Mouse (Mus musculus) bone marrow macrophage, adult 2 months (primary cell): ENCODE measurements around the gene Tmem254c.
"Not testable (repeated sequence)": the region's sequence is repeated elsewhere in the genome, so short reads cannot be mapped to it uniquely, and the experiment has no call there.

ENCODE experiments used
- CTCF ChIP-seq: IDR thresholded peaks from 2 replicates; pipeline ENCODE4 v1.5.1; 2012; ENCODE audit warnings: low read depth, mild to moderate bottlenecking, low read length, moderate library complexity
- POLR2A ChIP-seq: IDR thresholded peaks from 2 replicates; pipeline ENCODE4 v1.6.1; 2012; ENCODE audit warnings: mild to moderate bottlenecking, low read depth, low read length, borderline replicate concordance

GRCm38 (mm10) chr14:26067325-26067633, at the start of gene Tmem254c:
- not testable (repeated sequence) for TF ChIP-seq CTCF, POLR2A
